Mouse (Mus musculus): ENCODE data around the gene Gm21833. TPM values are rescaled to one million over a fixed set of nuclear protein-coding genes. Genes with fewer than 3 reads are reported as not detected.

Gm21833 gene
- not detected in 4 replicates for total RNA-seq (2023; ENCODE audit: inconsistent age)

DNA sequence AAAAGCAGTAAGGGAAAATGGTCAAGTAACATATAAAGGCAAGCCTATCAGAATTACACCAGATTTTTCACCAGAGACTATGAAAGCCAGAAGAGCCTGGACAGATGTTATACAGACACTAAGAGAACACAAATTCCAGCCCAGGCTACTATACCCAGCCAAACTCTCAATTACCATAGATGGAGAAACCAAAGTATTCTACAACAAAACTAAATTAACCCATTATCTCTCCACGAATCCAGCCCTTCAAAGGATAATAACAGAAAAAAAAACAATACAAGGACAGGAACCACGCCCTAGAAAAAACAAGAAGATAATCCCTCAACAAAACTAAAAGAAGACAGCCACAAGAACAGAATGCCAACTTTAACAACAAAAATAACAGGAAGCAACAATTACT is at the start of gene Gm21833:
Gm21833 (plus strand) TSS at position 301 of the 400 bp plus-strand sequence.

Data from B cell, adult (primary cell).